Mouse (Mus musculus): ENCODE data around the gene Cdca7.

DNA sequence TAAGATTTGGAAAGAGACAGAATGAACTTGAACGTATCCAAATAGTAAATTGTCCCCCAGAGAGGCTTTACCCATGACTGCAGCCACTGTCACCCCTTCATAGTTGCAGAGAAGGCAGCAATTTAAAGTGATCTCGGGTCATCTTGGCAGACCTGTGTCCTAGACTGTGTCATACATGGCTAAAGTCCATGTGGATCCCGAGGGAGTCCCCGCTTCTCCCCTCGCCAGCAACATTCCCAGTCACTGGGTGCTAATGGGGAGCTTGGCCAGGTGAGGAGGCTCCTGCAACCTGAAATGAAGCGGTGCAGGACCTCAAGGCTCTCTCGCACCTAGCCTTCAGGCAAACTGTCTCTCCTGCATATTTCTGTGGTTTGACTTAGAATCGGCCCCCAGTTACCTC, 32.9 kb downstream of the Cdca7 start:
- TF ChIP-seq POLR2A (IDR thresholded peaks at IDR 0.05; ENCODE audit: insufficient read length, low read depth) (no peak), MYOG (IDR thresholded peaks at IDR 0.05; ENCODE audit: control insufficient read depth in 1 of 3, insufficient read depth in 1 of 3, insufficient read length in 2 of 3, low read depth in 2 of 3) (no peak), TCF3 (IDR thresholded peaks at IDR 0.05; ENCODE audit: insufficient read length, low read depth) (no peak), REST (IDR thresholded peaks at IDR 0.05; ENCODE audit: insufficient read depth, insufficient read length) (no peak), MAX (IDR thresholded peaks at IDR 0.05; ENCODE audit: low read depth) (no peak), SRF (IDR thresholded peaks at IDR 0.05; ENCODE audit: control insufficient read depth, insufficient read length, low read depth) (no peak), TCF12 (IDR thresholded peaks at IDR 0.05; ENCODE audit: insufficient read depth, poor library complexity, severe bottlenecking) (no peak), E2F4 (IDR thresholded peaks at IDR 0.05; ENCODE audit: insufficient read depth) (no peak), POLR2AphosphoS2 (IDR thresholded peaks at IDR 0.05; ENCODE audit: insufficient read length, low read depth) (no peak), MYOD1 (IDR thresholded peaks at IDR 0.05; ENCODE audit: control insufficient read depth in 1 of 3, insufficient read length in 2 of 3, low read depth in 2 of 3) (no peak), USF1 (IDR thresholded peaks at IDR 0.05; ENCODE audit: low read depth) (no peak)
